Mouse (Mus musculus): Measurements from ENCODE around the gene Btbd35f2. TPM values are rescaled to one million over a fixed set of nuclear protein-coding genes. Genes with fewer than 3 reads are reported as not detected.
"Not testable (repeated sequence)": the region's sequence is repeated elsewhere in the genome, so short reads cannot be mapped to it uniquely, and the experiment has no call there.

Gene Btbd35f2
- not detected for total RNA-seq (2021)
- long read RNA-seq, experiment 1, result 0 reads
- long read RNA-seq, experiment 2, result 0 reads

GRCm38 (mm10) chrX:32278094-32278493, at the start of gene Btbd35f2:
Gene Btbd35f2 (plus strand): TSS chrX:32278394.
- DNase-seq, result not testable (repeated sequence)

Other genes with a start within 250 kb of the Btbd35f2 start
- gene Btbd35f22, start 230.6 kb upstream of the Btbd35f2 start, total RNA-seq (2021), result not detected